Mouse (Mus musculus): ENCODE results near the gene Tsku.

DNA sequence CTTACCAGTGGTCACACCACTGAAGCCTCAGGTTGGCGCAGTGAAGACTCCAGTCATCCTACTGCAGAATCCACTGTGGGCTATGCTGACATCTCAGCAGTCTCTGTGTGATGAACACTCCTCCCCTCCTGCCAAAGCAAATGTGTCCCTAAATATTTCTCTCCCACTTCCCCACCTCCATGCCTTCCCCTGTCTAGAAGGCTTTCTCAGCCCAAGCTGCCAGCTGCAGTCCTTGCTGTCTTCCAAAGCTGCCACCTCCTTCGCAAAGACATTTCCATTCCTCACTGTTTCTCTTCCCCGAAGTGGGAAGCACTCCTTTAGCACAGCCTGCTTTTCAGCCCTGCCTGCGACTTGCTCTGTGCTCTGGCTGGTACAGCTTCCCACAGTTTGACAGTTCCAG lies 10.0 kb upstream of the Tsku start:
- TF ChIP-seq TAL1 (IDR thresholded peaks at IDR 0.05; ENCODE audit: low read length) = no peak
- no peak for TF ChIP-seq GATA1 (IDR thresholded peaks at IDR 0.05; ENCODE audit: low read length)

All from erythroblast, embryonic 14.5 days (primary cell).